Mouse (Mus musculus) megakaryocyte, adult 5-6 weeks (primary cell): ENCODE measurements around the gene H2afx. TPM values are rescaled to one million over a fixed set of nuclear protein-coding genes. Genes with fewer than 3 reads are reported as not detected.
A peak's percentile ranks its signal among the peaks of the same experiment; 100 is the strongest.
"Not testable (repeated sequence)": the region's sequence is repeated elsewhere in the genome, so short reads cannot be mapped to it uniquely, and the experiment has no call there.

ENCODE experiments used
- ATAC-seq: 2 replicates; pipeline ENCODE4 v1.8.0; 2016; ENCODE audit warnings: mild to moderate bottlenecking, inconsistent platforms; ENCODE audit not compliant: poor library complexity, severe bottlenecking
- total RNA-seq, 2 experiments: library from RNA; stranded (forward) in 1 of 2; stranded (reverse) in 1 of 2; fragments of 153-499, 151-499 nt in 1 of 2; fragments of 221-1000, 200-1000 nt in 1 of 2; gene quantifications; 2 replicates each; pipeline versions ENCODE4 v1.2.3 to v1.2.4; 2015 to 2017

H2afx gene
- total RNA-seq (2015) (136 and 144 TPM in 2 replicates), total RNA-seq (2017) (239 and 262 TPM in 2 replicates)

DNA sequence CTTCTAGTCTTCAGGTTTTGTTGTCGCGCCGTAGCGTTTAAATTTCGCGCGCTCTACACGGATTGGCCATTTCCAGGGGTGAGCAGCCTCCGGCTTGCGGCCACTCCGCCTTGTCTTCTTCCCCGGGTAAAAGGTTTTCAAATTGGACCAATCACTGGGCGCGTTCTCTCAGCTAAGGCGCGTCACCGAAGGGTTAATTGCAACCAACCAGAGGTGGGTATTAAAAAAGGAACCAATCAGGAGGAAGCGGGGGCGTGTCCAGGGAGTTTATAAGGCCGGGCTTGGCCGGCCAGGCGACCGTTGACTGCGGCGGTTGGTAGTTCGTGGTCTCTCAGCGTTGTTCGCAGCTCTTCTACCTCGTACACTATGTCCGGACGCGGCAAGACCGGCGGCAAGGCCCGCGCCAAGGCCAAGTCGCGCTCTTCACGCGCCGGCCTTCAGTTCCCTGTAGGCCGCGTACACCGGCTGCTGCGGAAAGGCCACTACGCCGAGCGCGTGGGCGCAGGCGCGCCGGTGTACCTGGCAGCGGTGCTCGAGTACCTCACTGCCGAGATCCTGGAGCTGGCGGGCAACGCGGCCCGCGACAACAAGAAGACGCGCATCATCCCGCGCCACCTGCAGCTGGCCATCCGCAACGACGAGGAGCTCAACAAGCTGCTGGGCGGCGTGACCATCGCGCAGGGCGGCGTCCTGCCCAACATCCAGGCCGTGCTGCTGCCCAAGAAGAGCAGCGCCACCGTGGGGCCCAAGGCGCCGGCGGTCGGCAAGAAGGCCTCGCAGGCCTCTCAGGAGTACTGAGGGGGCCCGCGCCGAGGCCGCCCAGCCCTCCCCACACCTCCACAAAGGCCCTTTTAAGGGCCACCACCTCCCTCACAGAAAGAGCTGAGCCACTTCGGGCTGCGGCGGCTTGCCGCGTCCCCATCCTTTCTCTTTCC lies at the start of gene H2afx:
TSS of gene H2afx (plus strand) at position 299 of the 935 bp plus-strand sequence.
- peak; percentile 92 for ATAC-seq

DNA sequence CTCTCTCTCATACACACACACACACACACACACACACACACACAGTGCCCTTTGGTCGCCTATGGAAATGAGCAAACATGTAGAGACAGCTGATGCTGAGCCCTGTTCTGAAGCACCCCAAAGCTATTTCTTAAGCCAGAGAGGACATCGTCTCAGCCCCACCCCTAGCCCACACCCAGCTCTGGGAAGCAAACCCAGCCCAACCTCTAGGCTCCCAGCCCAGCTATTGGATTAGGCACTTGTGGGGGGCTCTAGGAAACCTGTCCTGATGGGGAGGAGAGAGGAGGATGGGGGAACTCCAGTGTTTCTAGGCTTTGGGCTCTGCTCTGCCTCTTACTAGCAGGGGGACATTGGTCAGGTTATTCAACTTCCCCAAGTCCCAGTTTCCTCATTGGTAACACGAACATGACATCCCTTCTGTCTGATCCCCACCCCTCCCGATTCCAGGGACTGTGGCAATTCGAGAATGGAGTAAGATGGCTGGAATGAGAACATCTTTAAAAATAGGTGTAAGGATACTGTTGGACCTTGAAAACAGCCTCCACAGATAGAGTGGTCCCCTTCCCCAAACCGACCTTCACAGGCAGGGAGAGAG lies 48.1 kb upstream of the H2afx start:
- peak; percentile 39 for ATAC-seq

- 0 out of 2 replicates have a peak, but pooled peaks have one; percentile 5 for ATAC-seq
Measured at GRCm38 (mm10) chr9:44287003-44287400, 47.5 kb upstream of the H2afx start.

DNA sequence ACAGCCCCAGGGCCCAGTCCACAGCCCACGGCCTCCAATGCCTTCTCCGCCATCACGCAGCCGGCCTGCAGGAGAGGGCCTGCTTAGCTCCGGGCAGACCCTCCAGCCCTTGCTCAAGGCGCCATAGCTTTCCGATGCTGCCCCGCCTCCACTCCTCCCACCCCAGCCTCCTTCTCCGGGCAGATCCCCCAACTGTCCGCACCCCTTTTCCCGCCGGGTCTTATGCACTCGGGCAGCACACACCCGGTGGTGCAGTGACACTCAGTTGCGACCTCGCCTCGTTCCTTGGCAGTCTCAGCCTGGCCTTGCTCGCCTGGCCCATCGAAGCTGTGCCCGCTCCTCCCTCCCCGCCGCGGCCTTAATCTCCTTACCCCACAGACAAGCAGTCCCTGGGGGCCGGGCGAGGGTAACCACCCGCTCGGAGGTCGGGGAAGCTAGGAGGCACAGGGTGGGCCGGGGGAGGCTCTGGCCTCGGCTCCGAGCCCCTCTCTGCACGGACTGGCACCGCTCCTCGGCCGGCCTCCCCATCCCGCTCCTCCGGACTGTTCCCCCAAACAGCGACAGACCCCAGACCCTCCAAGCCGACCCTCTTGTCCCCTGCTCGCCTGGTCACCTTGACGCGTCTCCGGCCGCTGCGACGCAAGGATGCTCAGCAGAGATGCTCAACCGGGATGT lies 47.0 kb upstream of the H2afx start:
- peak; percentile 25; the same call in 1 of the 2 replicates for ATAC-seq

DNA sequence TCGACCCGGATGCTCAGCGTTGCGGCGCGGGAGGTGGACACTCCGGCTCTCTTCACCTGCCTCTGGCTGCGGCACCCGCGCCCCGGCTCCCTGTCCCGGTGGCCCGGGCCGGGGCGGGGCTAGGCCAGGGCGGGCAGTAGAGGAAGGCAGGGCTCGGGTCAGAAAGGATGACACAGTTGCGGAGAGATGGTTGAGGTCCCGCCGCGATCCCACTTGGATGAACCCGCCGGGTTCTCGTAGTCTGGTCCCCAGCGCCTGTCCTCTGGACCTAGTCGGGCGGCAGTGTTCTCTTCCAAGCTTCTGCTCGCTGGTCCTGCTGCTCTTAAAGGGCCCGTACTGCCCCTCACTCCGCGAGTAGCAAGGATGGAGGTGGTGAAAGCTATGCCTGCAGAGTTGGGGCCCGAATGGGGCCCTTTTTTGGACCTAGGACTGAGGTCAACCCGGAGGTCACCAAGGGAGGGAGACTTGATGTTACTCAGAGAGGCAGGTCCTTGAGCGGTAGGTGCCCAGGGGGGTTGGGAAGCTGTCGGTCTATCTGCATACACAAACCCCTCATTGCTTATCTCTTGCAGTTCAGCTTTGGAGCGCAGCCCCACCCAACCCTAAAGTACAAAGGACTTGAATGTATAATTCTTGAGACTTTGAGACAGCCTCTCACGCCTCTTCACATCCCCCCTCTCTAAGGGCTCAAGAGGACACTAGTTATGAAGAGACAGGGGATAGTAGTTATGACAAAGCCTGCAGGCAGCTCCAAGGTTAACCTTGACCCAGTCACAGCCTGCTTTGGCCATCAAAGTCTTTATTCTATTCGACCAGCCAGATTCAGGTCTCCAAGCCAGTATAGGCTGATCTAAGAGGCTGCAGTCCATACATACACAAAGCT lies 46.2 kb upstream of the H2afx start, which contains the start of gene Abcg4:
TSS of gene Abcg4 (minus strand) at position 540 of the 883 bp plus-strand sequence.
- peak; percentile 41 for ATAC-seq

GRCm38 (mm10) chr9:44288959-44289291 lies 45.6 kb upstream of the H2afx start:
- ATAC-seq: no peak

- peak; percentile 72 for ATAC-seq
Measured at GRCm38 (mm10) chr9:44292490-44292889, 42.0 kb upstream of the H2afx start.

DNA sequence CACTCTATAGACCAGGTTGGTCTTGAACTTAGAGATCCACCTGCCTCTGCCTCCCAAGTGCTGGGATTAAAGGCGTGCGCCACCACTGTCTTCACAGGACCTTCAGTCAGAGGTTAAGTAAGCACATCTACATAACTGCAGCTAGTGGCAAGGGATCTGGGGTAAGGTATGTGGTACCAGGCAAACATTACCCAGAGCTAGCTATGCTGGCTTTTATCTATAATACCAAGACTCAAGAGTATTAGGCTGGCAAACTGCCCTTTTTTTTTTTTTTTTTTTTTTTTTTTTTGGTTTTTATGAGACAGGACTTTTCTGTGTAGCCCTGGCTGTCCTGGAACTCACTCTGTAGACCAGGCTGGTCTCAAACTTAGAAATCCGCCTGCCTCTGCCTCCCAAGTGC lies 34.5 kb upstream of the H2afx start:
- ATAC-seq: not testable (repeated sequence)

DNA sequence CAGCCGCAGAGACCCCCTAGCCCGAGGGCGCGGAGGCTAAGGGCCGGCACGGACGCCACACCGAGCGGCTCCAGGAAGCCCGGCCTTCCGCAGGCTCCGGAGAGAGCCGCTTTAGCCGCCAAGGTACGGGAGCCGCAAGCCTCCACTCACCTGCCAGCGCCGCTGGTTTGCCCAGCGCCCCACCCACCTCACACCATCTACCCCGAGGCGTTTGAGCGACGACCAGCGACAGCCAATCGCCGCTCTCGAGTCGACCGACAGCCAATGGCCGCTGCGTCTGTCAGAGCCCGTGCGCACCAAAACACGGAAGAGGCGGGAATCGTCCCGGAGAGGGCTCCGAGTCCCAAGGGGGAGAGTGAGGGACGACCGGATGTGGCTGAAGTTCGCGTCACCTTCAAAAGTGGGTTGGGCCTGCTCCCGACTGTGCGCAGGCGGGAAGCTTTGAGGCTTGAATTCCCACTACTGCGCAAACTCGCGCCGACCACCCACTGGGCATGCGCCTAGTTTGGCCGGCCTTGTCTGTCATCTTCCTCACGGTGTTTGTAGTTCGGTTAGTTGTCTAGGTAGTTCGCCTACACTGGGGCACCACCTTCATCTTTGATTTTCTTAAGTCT lies 28.9 kb upstream of the H2afx start, which contains the start of gene Hinfp:
TSS of gene Hinfp (minus strand) at position 206 of the 614 bp plus-strand sequence.
- ATAC-seq: peak; percentile 99

DNA sequence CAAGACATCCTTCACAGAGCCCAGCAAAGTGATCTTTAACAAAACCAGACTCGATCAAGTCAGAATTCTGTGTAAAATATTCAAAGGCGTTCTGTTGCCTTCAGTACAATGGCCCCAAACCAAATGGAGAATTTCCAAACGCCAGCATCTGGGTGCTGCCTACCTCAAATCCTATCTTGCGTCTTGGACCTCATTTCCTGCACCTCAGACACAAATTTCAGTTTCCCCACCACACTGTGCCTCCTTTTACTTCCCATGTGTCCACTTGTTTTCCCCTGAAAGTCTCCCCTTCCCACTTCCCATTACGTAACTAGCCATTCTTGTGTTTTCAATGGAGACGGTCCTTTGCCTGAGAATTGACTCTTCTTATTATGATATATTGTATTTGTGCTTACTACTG lies 28.0 kb upstream of the H2afx start:
- no peak for ATAC-seq

GRCm38 (mm10) chr9:44307248-44307647 lies 27.2 kb upstream of the H2afx start:
- ATAC-seq: no peak

- no peak for ATAC-seq
Measured at GRCm38 (mm10) chr9:44309756-44310155, 24.7 kb upstream of the H2afx start.

- ATAC-seq: no peak
Measured at GRCm38 (mm10) chr9:44310750-44311135, 23.8 kb upstream of the H2afx start.

DNA sequence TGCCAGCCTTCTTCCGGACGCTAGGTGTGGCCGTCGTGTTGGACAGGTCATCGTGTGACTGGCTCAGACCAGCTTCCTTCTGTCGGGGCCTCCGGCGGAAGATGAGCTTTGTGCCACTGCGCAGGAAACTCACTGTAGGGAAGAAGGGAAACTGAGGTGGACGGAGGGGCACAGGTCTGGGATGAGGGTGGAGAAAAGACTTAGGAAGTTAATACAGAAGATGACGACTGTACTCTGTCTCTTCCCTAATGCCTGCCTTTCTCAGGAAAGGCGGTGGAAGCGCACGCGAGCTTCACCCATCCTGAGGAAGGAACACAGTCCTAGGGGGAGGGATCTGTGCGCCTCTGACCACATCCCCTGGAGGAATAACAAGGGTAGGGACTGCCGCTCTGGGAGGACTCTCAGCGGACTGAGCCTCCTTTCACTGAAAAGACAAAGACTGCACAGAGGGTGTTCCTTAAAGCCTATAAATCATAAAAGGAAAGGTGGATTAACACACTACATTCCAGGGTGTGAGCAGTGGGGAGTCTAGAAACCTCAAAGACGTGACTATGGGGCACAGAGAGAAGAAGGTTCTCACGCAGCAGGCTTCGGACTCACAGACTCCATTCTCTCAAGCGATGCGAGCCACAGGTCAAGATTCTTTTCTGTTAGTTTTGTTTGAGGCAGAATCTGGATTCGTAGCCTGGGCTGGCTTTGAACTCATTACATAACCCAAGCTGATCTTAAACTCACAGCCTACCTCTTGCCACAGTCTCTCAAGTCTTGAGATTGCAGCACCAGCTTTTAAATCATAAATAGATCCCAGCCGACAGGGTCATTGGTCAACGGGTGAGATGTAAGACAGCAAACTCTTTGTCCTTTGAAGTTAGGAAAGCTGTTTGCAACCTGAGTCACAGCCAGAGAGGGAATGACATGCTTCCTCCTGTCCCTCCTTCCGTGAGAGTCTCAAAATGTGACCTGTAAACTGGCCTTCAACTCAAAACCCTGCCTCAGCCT lies 23.1 kb upstream of the H2afx start:
- ATAC-seq: no peak

DNA sequence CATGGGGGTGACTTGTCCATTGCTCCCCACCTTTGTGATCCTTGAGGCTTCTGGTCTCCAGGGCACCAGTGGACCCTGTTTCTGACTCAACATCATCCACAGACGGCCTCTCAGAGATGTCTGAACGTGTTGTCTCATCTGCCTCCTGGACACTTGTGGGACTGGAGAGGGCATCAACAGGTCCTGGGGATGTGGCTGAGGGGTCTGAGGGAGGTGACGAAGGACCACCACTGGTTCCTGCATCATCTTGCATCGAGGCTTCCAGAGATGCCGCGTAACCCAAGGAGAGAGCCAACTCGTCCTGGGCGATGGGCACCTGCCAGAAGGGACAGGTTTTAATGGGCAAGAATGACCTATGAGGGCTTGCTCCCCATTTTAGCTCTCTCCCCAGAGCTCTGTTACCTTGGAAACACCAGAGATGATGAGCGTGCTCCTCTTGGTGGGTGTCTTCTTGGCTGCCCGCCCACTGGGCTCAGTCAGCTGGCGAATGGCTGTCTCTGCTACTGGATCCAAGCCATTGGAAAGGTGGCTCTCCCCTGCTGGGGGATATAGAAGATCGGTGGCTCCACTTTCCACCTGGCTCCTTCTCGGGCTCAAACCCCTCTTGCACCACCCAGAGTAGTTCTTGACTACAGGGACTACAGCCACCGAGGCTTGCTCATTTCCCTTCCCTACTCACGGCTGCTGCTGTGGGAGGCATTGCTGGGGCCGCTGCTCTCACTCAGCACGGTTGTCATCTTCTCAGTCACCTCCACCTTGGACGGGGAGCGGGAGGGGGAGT lies 20.8 kb upstream of the H2afx start:
- ATAC-seq: no peak

- no peak for ATAC-seq
Measured at GRCm38 (mm10) chr9:44314257-44314547, 20.3 kb upstream of the H2afx start.

- ATAC-seq: no peak
Measured at GRCm38 (mm10) chr9:44314910-44315309, 19.6 kb upstream of the H2afx start.

GRCm38 (mm10) chr9:44317452-44317851 lies 17.0 kb upstream of the H2afx start:
- no peak for ATAC-seq
